Mouse (Mus musculus) WW6 (cell line): ENCODE data around the gene Mrpl54.
"Not testable (repeated sequence)": the region's sequence is repeated elsewhere in the genome, so short reads cannot be mapped to it uniquely, and the experiment has no call there.

Experiments used
- DNase-seq: peaks from one replicate; pipeline ENCODE4 v3.0.0-alpha.2; 2013; ENCODE audit warnings: low read depth, low spot score

Gene Mrpl54

GRCm38 (mm10) chr10:81229735-81230437, 36.8 kb downstream of the Mrpl54 start:
- no peak for DNase-seq

- DNase-seq = not testable (repeated sequence)
Observed at GRCm38 (mm10) chr10:81223731-81224130, 43.0 kb downstream of the Mrpl54 start.

GRCm38 (mm10) chr10:81221402-81222015, 45.2 kb downstream of the Mrpl54 start:
- no peak for DNase-seq

- no peak for DNase-seq
Observed at GRCm38 (mm10) chr10:81217964-81218363, 48.8 kb downstream of the Mrpl54 start.

- DNase-seq = not testable (repeated sequence)
Observed at GRCm38 (mm10) chr10:81217267-81217666, 49.5 kb downstream of the Mrpl54 start.

- DNase-seq = no peak
Observed at GRCm38 (mm10) chr10:81216810-81217209, 49.9 kb downstream of the Mrpl54 start.

GRCm38 (mm10) chr10:81216260-81216659, 50.5 kb downstream of the Mrpl54 start:
- no peak for DNase-seq
